Mouse (Mus musculus): ENCODE data around the gene Brd3os.

The Brd3os gene

GRCm38 (mm10) chr2:27441767-27442707 lies at the start of gene Brd3os:
Gene Brd3os, plus strand, starts transcription at chr2:27442324.
- DNase-seq (ENCODE audit: low read depth, low spot score) = peak; percentile 99

- no peak for DNase-seq (ENCODE audit: low read depth, low spot score)
Measured at GRCm38 (mm10) chr2:27394158-27394832, 47.8 kb upstream of the Brd3os start.

- DNase-seq (ENCODE audit: low read depth, low spot score) = no peak
Measured at GRCm38 (mm10) chr2:27396656-27397440, 45.3 kb upstream of the Brd3os start.

GRCm38 (mm10) chr2:27400083-27400482 lies 42.0 kb upstream of the Brd3os start:
- no peak for DNase-seq (ENCODE audit: low read depth, low spot score)

- DNase-seq (ENCODE audit: low read depth, low spot score) = no peak
Measured at GRCm38 (mm10) chr2:27401544-27401943, 40.6 kb upstream of the Brd3os start.

GRCm38 (mm10) chr2:27404375-27405093 lies 37.6 kb upstream of the Brd3os start:
- DNase-seq (ENCODE audit: low read depth, low spot score) = no peak

GRCm38 (mm10) chr2:27405094-27405884 lies 36.8 kb upstream of the Brd3os start:
- DNase-seq (ENCODE audit: low read depth, low spot score) = no peak

- no peak for DNase-seq (ENCODE audit: low read depth, low spot score)
Measured at GRCm38 (mm10) chr2:27406928-27407327, 35.2 kb upstream of the Brd3os start.

- no peak for DNase-seq (ENCODE audit: low read depth, low spot score)
Measured at GRCm38 (mm10) chr2:27408194-27408593, 33.9 kb upstream of the Brd3os start.

- DNase-seq (ENCODE audit: low read depth, low spot score) = no peak
Measured at GRCm38 (mm10) chr2:27410518-27411140, 31.5 kb upstream of the Brd3os start.

- no peak for DNase-seq (ENCODE audit: low read depth, low spot score)
Measured at GRCm38 (mm10) chr2:27411688-27412174, 30.4 kb upstream of the Brd3os start.

- DNase-seq (ENCODE audit: low read depth, low spot score) = no peak
Measured at GRCm38 (mm10) chr2:27412245-27412800, 29.8 kb upstream of the Brd3os start.

- DNase-seq (ENCODE audit: low read depth, low spot score) = no peak
Measured at GRCm38 (mm10) chr2:27413582-27413935, 28.6 kb upstream of the Brd3os start.

GRCm38 (mm10) chr2:27413936-27414657 lies 28.0 kb upstream of the Brd3os start:
- DNase-seq (ENCODE audit: low read depth, low spot score) = no peak

- DNase-seq (ENCODE audit: low read depth, low spot score) = no peak
Measured at GRCm38 (mm10) chr2:27415060-27415783, 26.9 kb upstream of the Brd3os start.

- DNase-seq (ENCODE audit: low read depth, low spot score) = no peak
Measured at GRCm38 (mm10) chr2:27416425-27416824, 25.7 kb upstream of the Brd3os start.

GRCm38 (mm10) chr2:27417648-27418153 lies 24.4 kb upstream of the Brd3os start:
- no peak for DNase-seq (ENCODE audit: low read depth, low spot score)

- DNase-seq (ENCODE audit: low read depth, low spot score) = no peak
Measured at GRCm38 (mm10) chr2:27418577-27419070, 23.5 kb upstream of the Brd3os start.

Data from brain, embryonic 18.5 days (tissue).